ENCODE assay signal across 9 mouse cellular contexts in the genomic region with DNA sequence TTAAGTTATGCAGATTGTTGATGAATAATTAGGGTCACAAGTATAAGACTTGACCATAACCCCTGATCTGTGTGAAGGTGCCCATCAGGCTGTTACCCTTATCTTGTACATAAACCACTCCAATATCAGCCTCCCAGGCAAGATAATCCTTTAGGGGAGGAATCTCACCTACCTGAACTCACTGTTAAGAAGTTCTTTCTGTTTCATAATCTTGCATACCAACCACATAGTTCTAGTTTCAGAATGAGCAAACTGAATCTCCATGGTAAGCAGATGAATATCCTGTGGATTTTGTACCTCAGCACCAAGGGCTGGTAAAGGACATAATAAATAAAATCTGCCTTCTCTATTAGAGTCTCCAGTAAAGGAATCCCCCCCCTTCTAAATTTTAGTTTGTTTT.
"Had no signal": no experiment of that assay in that cellular context is flagged by ENCODE, and none has a peak within 500 bp of the region (broad histone marks: within the 10 kb centered on the region; RNA-seq: fewer than 3 reads in every experiment).

No protein-coding gene starts in this region.

- ATAC-seq: liver, postnatal 0 days; midbrain, embryonic 15.5 days had no signal

- DNase-seq: kidney, postnatal 14 days; layer of hippocampus, adult 9-11 months; layer of hippocampus, postnatal 36 days; liver, embryonic 13.5 days; liver, postnatal 0 days; right cerebral cortex, postnatal 25 days; thymus, adult 18-20 months; thymus, postnatal 14 days had no signal
